Mouse (Mus musculus) spleen, postnatal 4 days (tissue): ENCODE results near the gene Gnb1l.

Source experiments
- DNase-seq, 2 experiments: peaks; one replicate each; pipeline ENCODE4 v3.0.0; 2022; ENCODE audit warnings: low spot score in 2 of 2

Gene Gnb1l

DNA sequence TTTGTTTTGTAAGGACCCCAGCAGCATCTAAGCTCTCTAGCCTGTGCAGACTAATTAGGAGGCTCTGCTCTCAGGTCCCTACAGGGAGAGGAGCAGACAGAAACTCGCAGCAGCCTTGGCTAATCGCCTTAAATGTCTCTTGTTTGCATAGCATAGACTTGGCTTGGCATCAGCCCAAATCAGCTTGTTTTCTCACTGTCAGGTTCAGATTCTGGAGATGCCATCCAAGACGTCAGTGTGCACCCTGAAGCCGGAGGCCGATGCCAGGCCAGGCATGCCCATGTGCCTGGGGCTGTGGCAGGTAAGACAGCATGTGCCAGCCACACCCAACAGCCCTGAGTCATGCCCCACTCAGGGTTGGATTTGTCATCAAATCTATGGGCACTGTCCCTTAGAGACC lies 49.4 kb downstream of the Gnb1l start:
- no peak for DNase-seq

DNA sequence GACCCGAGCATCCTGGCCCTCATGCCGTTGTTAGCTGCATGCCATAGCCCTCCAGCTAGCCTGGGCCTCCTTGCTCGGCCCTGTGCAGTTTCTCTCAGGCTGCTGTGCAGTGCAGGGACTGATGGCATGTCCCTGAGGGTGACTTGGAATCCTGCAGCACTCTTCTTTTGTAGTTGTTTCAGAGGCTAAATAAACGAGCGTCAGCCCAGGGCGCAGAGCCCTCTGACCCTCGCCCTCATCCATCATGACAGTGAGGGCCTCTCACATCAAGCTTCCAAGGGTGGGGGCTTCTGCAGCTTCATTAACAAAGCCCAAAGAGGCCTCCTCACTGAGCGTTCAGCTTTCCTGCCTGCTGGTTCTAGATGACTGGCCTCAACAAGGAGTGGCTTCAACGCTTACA lies 53.1 kb downstream of the Gnb1l start:
- DNase-seq: no peak

- DNase-seq: no peak
Observed at GRCm38 (mm10) chr16:18552106-18552710, 53.7 kb downstream of the Gnb1l start.

DNA sequence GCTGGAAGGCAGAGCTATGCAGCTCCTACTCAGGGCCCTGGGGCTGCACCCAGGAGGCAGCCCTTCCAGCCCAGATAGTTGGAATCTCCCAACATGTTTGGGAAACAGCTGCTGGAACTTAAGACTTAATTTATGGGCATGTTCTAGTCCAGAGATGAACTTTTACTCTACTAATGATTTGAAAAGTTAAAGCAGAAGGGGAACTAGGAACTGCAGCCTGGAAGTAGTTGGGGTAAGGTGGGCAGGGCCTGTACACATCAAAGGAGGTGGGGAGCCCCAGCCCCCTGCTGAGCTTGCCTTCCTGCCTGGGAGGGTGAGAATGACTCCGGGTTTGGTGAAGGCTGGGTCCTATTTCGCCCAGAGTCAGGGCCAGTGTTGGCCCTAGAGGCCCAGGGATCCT lies 56.2 kb downstream of the Gnb1l start:
- no peak for DNase-seq

GRCm38 (mm10) chr16:18555235-18555935 lies 56.9 kb downstream of the Gnb1l start:
- no peak for DNase-seq

DNA sequence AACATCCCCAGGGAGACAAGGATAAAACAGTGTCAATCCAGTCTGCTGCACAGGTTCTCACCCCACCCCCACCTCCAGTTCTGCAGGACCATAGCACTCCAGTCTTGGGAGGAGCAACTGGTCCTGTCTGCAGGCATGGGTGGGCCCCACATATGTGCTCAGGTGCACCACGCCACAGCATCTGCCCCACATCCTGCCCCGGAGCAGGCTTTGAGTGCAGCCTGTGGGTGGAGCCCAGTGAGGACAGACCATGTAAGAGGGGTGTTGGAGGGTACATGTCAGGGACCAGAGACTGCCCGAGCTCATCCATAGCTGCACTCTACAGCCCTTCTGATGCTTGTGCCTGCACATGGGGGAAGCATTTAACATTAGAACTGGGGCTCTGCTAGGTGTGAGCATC lies 57.9 kb downstream of the Gnb1l start:
- no peak for DNase-seq

DNA sequence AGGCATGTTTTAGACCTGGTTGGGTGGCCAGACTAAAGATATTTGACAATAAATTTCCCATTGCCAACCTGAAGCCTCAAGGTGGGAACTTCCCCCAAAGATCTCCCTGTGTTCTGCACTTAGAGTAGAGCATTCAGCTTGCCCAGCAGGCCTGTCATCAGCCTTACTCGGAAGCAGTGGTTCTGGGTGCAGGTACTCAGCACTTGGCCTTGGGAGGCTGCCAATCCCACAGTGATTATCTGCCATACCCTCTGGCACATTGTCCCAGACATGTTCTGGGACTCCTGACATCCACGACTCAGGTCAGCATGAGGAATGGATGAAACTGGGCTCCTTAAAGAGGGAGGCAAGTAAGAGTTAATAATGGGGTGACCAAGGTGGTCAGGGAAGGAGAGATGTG lies 66.0 kb downstream of the Gnb1l start:
- DNase-seq: no peak

- DNase-seq: no peak
Observed at GRCm38 (mm10) chr16:18568599-18568998, 70.1 kb downstream of the Gnb1l start.

DNA sequence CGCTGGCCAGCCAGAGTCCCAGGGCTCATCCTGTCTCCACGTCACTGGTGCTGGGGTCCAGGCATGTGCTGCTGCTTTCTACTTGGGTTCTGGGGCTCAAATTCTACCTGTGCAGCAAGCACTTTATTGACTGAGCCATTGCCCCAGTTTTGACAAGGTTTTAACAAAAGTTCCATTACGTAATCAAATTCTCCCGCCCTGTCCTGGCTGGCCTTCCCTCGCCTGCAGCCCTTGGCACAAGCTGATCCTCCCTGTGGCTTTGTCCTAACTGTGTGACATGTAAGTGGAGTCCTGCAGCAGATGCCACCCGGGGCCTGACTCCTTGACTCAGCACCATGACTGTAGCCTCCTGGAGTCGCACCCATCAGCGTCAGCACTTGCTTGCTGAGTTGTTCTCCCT lies 75.7 kb downstream of the Gnb1l start:
- no peak for DNase-seq

DNA sequence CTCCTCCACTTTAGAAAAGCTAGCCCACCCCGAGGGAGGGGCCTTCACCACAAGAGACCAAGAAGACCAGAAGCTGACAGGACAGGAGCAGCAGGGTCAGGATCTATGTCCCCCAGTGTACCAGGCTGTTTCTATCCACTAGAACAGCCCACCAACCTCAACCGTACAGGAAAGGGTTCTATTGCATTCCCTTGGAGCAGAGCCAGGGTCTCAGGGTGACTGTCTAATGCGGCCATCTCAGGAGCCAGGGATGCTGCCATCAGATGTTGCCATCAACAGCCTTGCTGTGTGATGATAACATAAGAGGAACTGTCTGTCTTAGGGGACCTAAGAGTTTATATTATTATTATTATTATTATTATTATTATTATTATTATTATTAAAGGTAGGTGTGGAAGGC lies 78.6 kb downstream of the Gnb1l start:
- no peak for DNase-seq

- no peak for DNase-seq
Observed at GRCm38 (mm10) chr16:18577599-18578160, 79.2 kb downstream of the Gnb1l start.

GRCm38 (mm10) chr16:18580389-18580788 lies 81.9 kb downstream of the Gnb1l start:
- DNase-seq: no peak

DNA sequence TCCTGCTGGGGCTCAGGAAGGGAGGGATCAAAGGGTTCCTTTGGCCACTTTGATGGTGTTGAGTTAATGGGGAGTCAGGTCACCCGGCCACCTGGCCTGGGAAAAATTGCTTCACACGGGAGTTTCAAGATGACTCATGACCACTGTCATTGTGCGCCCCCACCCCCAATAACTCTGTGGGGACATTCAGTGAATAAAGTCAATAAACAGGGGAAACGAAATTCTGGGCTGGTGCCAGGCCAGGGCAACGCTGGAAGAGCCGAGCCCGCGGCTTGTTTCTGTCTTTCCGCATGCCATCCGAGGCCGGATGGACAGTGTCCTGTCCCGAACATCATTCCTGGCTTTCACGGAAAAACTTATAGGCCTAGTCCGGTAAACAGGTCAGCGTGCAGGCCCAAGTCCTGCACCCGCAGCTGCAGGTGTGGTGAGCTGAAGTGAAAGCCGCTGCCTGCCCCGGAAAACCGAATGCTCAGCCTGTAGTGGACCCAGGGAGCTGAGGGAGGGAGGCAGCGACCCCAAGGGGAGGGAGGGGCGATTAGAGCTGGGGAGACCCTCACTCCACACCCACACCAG lies 82.6 kb downstream of the Gnb1l start:
- no peak for DNase-seq

GRCm38 (mm10) chr16:18581623-18582205 lies 83.2 kb downstream of the Gnb1l start:
- no peak for DNase-seq

DNA sequence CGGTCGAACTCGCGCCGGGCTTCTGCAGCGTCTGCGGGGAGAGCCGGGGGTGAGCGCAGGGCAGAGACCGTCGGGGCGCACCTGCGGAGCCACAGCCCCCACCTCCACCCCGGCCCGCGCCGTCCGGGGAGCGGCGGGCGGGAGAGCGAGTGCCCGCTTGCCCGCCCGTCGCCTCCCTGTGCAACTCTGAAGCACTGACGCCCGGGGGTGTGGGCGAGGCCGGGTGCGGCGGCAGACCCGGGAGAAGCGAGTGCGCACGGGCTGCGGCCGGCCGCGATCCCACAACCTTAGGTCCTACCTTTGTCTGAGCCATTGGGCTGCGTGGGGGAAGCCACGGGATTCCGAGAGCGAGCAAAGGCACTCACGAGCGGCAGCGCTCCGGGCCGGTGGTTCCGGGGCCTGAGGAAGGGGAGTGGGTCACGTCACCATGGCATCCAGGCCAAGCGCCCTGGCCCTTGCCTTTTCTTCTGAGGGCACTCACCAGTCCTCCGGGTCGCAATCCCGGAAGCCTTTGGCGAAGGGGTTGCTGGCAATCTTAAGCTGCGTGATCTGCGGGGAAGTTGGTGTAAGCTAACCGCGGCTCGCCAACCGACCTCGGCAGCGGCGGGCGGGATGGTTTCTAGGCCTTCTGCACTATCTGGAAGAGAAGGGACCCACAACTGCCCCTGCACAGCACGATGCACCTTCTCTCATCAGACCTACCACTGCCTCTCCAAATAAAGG lies 84.1 kb downstream of the Gnb1l start:
- no peak for DNase-seq

- no peak for DNase-seq
Observed at GRCm38 (mm10) chr16:18583169-18583568, 84.7 kb downstream of the Gnb1l start.

GRCm38 (mm10) chr16:18583673-18584357 lies 85.3 kb downstream of the Gnb1l start:
- DNase-seq: no peak

DNA sequence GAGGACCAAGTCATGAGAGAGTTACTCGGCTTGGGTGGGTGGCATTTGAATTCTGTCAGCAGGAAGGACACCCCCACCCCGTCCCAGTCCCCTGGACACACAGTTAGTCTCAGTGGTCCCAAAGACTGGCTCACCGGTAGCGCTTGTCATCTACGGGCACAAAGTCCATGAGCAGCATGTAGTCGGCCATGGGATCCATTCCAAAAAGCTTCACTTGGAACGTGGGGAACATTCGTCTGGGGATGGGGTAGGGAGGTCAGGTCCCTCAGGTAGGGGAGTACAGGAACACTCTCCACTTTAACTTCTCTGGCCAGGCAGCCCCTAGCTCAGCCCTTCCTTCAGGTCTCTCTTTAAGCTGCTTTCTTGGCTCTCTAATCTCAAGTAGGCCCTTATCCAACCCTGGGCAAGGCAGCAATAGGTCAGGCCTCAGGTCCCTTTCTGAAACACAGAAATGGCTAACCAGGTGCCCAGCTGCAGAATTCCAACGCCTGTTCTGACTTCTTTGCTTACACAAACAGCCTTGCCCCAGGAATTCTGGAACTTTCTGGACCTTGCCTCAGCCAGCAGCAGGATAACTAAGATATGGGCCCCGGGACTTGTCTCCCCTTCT lies 86.5 kb downstream of the Gnb1l start:
- DNase-seq: no peak

GRCm38 (mm10) chr16:18585676-18586075 lies 87.2 kb downstream of the Gnb1l start:
- no peak for DNase-seq

DNA sequence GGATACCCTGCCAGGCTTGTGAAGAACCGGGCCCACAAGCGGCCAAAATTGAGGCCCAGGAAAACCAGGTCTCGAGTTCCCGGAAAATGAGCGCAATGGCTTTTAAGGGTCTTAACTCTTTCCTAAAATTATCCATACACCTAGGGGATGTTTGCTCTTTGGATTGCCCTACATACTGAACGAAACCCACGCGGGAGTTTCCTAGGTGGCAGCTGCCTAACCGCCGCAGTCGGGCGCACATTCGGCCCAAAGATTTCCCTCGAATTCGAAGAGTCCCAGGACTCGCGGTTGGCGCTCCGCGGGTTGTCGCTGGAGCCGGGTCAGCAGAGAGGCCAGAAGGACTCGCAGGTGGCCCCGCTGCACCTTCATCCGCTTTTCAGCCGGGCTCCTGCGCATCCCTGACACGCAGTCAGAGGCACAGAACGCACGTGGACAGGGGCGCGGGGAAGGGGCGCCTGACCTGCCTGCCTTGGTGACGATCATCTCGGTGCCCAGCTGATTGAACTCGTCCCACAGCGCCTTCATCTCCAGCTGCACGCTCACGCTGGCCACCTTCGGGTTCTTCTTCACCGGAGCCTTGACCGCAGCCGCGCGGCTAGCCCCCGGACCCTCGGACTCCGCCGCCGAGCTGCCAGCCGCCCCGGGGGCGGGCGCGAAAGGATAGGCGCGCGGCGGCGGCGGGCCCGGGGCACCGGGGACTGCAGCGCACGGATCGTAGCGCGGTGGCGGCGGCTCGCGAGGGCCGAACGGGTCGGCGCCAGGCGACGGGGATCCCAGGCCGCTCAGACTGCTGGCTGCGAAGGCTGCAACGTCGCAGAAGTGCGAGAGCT lies 87.8 kb downstream of the Gnb1l start:
- no peak for DNase-seq
